Mouse (Mus musculus) layer of hippocampus, postnatal 10 days (tissue): ENCODE measurements around the gene Stk33. TPM values are rescaled to one million over a fixed set of nuclear protein-coding genes. Genes with fewer than 3 reads are reported as not detected.

ENCODE experiments used
- DNase-seq, 2 experiments: peaks; one replicate each; pipeline ENCODE4 v3.0.0; 2021; ENCODE audit warnings: low spot score in 2 of 2
- total RNA-seq, 2 experiments: library from RNA; stranded (reverse); gene quantifications; 2 replicates each; pipeline ENCODE4 v1.2.3; 2021

Stk33 gene
- total RNA-seq, 2 experiments from 2014 or later, result 1.3 to 1.6 TPM

- no peak for DNase-seq
Measured at GRCm38 (mm10) chr7:109358435-109359187, 80.3 kb downstream of the Stk33 start.

DNA sequence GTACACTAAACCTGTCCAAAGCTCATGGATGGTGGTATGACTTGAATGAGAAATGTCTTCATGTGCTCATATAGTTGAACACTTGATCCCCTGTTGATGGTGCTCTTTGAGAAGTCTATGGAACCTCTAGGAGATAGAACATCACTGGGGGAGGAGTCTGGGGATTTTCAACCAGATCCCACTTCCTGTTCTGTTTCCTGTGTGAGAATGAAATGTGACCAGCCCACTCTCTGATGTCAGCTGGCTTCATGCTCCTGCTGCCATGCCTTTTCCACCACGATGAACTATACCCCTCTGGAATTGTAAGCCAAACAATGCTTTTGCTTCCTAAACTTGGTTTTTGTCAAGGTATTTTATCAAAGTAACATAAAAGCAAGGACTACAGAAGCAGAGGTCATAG lies 81.0 kb downstream of the Stk33 start:
- DNase-seq, result no peak

GRCm38 (mm10) chr7:109347241-109347640 lies 91.6 kb downstream of the Stk33 start:
- DNase-seq, result no peak

DNA sequence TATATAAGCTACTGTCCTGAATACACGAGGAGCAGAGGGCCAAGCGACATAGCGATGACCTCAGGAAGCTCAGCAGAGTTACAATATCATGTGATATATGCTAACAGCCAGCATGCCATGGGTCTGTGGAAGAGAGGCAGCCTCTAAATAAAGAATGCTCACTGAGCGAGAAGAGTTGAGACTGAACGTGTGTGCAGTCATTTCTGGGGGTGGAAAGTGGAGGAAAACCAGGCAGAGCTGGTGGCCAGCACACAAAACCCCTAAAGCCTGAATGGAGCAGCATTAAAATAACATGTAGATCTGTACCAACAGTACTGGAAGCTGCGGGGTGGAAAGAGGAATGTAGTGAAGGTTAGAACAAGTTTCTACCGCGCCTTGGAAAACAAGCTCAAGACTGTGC lies 107.2 kb downstream of the Stk33 start:
- DNase-seq, result no peak

DNA sequence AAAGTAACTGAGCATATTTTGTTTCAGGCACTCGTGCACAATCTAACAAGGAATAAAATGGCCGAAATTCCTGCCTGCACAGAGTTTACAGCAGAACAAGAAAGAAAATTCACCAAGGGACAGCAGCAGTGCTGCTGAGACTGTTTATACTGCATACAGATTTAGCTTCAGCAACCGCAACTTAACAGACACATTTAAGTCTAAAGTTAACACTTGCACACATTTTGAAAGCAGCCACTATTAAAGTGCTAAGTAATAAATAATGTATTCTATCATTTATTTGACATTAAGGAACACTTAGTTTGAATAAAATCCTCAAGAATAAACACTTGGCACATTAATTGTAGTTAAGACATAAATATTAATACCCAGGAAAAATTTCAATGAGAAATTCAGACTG lies 110.1 kb downstream of the Stk33 start:
- DNase-seq, result no peak

GRCm38 (mm10) chr7:109326813-109327212 lies 112.1 kb downstream of the Stk33 start:
- peak; percentile 9 to 14 for DNase-seq

DNA sequence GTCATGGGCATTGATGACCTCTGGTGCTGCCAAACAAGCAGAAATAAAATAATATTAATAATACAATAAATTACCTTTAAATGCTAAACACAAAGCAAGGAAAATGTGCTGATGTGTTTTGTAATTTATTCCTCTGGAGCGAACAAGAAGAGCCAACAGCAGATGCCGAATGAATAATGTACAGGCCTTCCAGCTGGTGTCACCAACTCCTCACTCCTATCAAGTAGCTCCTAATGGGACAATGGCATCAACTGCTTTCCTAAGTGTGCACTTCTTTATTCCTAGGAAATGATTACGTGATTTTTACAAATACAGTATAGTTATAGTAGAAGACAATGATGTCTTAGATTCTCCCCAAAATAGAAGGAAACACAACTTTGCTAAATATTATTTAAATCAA lies 113.2 kb downstream of the Stk33 start:
- DNase-seq, result no peak

DNA sequence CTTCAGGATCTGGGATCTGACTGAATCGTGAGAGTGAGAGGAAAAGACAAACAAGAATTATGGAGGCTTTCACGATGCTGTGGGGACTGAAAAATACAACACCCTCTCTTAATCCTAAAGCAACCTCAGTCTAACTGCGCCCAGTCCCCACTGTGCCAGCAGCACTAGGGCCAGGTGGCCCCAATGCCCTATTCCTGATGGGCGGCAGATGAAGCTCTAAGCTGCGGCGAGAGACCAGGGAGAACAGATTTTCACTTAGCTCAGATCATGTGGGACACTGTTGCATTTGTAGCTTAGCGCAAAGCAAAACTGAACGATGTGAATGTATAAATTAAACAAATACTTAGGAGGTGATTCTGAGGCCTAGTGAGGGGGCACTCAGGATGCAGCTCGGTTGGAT lies 113.7 kb downstream of the Stk33 start:
- DNase-seq, result peak in 1 of 2 experiments; percentile 13

- no peak for DNase-seq
Measured at GRCm38 (mm10) chr7:109309506-109309905, 129.4 kb downstream of the Stk33 start.

GRCm38 (mm10) chr7:109295807-109296206 lies 143.1 kb downstream of the Stk33 start:
- DNase-seq, result no peak

- no peak for DNase-seq
Measured at GRCm38 (mm10) chr7:109295351-109295750, 143.5 kb downstream of the Stk33 start.

DNA sequence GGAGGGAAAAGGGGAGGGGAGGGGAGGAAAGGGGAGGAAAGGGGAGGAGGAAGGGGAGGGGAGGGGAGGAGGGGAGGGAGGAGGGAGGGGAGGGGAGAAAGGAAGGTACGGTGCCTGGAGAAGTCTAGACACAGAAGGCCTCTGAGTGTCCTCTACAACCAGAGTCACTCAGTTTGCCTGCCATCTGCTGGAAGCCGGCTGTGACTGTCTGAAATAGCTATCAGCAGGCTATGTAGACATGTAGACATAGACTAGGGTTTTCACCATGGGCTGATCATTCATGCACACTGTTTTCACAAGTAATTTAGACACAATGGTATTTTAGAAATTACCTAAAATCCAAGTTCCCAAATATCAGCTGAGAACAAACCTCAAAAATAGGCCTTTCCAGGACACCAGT lies 148.4 kb downstream of the Stk33 start:
- no peak for DNase-seq

GRCm38 (mm10) chr7:109289106-109289505 lies 149.8 kb downstream of the Stk33 start:
- DNase-seq, result no peak

DNA sequence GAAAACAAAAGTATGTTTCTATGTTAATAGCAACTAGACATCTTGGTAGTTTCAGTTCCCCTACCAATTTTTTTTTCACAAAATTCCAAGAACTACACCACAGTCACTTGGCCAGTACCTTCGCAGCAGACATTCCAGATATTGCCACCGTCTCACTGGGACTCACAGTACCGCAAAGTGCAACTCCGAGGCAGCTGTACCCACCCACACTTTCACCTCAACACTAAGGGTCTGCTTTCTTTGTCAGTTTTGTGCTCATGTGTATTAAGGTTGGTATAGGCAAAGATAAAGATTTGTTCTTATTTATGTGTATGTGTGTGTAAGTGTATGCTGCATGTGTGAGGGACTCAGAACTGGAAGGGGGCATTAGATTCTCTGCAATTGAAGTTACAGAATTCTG lies 156.8 kb downstream of the Stk33 start:
- DNase-seq, result no peak

- peak; percentile 15 to 28 for DNase-seq
Measured at GRCm38 (mm10) chr7:109276622-109277021, 162.3 kb downstream of the Stk33 start.

GRCm38 (mm10) chr7:109275901-109276300 lies 163.0 kb downstream of the Stk33 start:
- DNase-seq, result no peak

DNA sequence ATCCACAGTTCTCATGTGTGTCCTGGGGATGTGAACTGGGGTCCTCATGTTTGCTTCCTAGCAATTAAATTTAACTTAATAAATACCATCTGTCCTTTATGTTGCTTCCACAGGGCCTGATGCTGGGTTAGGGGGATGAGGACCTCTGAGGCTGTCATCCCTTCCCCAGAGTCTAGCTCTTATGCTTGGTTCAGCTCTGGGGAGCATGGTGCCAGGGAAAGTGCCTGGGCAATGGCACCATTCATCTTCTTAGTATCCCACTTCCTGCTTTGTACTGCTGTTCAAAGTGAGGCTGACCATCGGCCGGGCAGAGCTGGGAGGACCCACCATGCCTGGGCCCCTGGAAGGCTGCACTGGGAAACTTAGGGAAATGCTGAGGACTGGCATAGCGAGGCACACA lies 163.7 kb downstream of the Stk33 start:
- no peak for DNase-seq

DNA sequence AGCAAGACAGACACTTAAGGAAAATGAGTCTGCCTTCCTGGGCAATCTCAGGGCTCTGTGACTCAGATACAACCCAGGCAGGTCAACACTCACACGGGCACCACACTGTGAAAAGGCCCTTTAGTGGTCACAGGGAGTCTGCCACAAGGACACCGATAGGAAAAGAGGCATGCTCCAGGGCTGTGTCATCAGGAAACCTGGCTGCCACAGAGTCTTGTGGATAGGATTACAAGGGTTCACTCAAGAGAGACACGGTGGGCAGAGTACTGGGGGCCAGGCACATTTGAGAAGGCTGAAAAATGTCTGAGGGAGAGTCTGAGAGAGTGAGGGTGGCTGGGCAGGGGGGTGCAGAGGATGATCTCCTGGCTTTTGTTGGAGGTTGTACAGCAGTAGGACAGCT lies 164.6 kb downstream of the Stk33 start:
- DNase-seq, result no peak

- DNase-seq, result peak; percentile 47
Measured at GRCm38 (mm10) chr7:109269046-109269445, 169.8 kb downstream of the Stk33 start.

- no peak for DNase-seq
Measured at GRCm38 (mm10) chr7:109267370-109267769, 171.5 kb downstream of the Stk33 start.

- no peak for DNase-seq
Measured at GRCm38 (mm10) chr7:109266181-109266580, 172.7 kb downstream of the Stk33 start.

GRCm38 (mm10) chr7:109265606-109266005 lies 173.3 kb downstream of the Stk33 start:
- DNase-seq, result no peak
